Mouse (Mus musculus) retina, postnatal 1 day (tissue): ENCODE data around the gene Eml4.

ENCODE experiments used
- DNase-seq: peaks from one replicate; pipeline ENCODE4 v3.0.0-alpha.2; 2012

The Eml4 gene

DNA sequence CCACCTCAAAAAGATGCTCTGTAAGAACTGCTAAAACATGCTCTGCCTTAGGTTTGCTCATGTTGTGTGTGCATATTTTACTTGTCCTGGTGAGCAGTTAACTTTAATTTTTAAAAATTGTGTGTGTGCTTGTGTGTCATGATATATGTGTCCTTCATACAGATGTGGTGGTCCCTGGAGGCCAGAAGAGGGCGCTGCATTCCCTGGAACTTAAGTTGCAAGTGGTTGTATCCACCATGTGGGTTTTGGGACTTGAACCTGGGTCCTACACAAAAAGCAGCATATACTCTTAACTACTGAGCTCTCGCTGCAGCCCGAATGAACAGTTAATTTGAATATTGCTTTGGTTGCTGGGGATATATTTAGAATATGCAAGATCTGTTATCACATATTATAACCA lies 36.4 kb downstream of the Eml4 start:
- DNase-seq = no peak

- DNase-seq = no peak
Observed at GRCm38 (mm10) chr17:83394013-83394412, 43.3 kb downstream of the Eml4 start.

- DNase-seq = no peak
Observed at GRCm38 (mm10) chr17:83397571-83398100, 46.9 kb downstream of the Eml4 start.

GRCm38 (mm10) chr17:83398756-83399155 lies 48.0 kb downstream of the Eml4 start:
- DNase-seq = no peak

GRCm38 (mm10) chr17:83430607-83431006 lies 79.9 kb downstream of the Eml4 start:
- no peak for DNase-seq

- DNase-seq = no peak
Observed at GRCm38 (mm10) chr17:83443406-83443805, 92.7 kb downstream of the Eml4 start.

- no peak for DNase-seq
Observed at GRCm38 (mm10) chr17:83449583-83449982, 98.9 kb downstream of the Eml4 start.

DNA sequence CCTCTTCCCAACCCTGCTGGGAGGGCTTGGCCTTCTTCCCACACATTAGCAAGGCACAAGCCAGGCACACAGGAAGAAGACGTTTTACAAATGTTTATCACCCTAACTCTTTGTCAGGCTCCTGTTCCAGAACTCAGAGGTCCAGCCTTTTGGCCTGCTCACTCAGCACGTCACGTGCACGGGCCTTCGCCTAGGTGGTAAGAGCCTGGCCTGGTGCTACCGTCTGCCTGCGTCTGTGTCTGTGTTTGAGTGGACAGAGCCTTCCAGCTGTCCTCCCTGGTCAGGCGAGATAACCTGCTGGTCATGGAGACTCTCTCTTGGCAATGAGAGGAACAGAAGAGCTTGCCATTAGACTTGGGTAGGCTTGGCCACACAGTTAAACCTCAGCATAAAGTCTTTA lies 100.6 kb downstream of the Eml4 start:
- DNase-seq = no peak

- no peak for DNase-seq
Observed at GRCm38 (mm10) chr17:83451796-83452195, 101.1 kb downstream of the Eml4 start.

DNA sequence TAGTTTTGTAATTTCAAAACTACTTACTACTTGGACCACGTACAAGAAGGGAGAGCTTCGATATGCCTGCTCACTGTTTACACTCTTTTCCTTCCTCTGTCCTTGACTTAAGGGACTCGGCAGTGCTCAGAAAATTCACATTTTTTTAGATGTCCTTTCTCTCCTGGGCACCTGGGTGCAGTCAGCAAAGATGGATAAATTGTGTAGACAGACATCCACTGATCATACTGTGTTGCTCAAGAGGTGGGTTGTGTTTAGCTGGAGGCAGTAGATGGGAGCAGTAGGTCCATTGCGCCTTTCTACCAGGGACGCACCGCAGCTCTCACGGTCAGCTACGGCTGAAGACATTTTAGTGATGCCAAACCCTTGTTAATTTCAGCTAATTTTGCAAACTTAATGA lies 101.7 kb downstream of the Eml4 start:
- no peak for DNase-seq

GRCm38 (mm10) chr17:83453587-83453986 lies 102.9 kb downstream of the Eml4 start:
- DNase-seq = no peak

DNA sequence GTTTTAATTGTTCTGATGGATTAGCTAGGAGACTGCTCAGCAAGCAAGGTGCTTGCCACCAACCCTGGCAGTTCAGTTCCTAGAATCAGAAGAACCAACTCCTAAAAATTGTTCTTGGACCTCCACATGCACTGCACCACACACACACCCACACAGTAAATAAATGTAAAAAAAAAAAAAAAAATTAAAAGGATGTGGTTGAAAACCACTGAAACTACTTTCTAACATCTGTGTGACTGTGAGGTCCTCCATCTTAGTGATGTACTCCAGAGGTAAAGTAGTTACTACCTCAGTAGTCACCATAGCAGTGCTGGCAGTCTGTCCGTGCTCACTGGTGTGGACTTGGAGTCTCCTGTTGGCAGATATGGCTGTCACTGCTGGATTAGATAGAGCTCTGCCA lies 106.5 kb downstream of the Eml4 start:
- DNase-seq = no peak

- DNase-seq = no peak
Observed at GRCm38 (mm10) chr17:83465969-83466368, 115.2 kb downstream of the Eml4 start.

DNA sequence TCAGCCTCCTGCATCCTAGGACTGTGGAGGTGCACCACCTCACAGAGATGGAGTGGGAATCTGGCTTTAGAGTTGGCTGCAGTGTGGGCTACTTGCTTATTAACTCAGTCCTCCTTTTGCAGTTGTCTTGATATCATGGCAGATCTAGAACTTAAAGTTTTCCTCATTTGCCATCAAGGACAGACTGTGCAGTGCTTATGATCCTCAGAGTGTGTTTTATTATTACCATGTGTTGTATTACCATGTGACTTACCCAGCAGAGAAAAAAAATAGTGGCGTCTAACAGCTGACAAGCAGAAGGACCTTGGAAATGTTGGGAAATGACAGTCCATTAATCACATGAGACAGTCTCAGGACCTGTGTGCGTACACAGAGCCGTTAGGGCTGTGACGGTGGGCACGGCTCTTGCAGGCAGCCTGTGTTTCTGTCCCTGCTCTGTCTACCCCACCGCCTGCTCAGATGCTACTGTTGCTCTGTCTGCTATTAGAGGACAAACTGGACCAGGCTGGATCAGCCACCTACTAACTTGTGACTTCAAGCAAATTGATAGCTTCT lies 116.0 kb downstream of the Eml4 start:
- DNase-seq = no peak

DNA sequence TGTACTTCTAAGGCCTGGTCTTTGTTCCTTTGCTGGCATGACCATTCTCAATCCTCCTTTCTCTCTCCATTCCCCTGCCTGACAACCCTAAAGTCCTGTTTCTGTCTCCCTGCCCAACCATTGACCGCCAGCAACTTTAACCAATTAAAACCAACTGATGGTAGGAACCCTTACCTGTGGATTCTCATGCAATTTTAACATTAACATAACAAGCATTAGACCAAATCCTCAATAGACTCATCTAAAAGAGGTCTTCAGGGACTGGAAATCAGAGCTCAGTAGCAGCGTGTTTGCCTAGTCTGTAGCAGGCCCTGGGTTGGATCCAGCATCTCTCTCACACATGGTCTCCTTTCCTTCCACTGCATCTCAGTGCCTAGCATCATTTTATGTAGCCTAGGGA lies 118.9 kb downstream of the Eml4 start:
- no peak for DNase-seq

GRCm38 (mm10) chr17:83477089-83477488 lies 126.4 kb downstream of the Eml4 start:
- no peak for DNase-seq

DNA sequence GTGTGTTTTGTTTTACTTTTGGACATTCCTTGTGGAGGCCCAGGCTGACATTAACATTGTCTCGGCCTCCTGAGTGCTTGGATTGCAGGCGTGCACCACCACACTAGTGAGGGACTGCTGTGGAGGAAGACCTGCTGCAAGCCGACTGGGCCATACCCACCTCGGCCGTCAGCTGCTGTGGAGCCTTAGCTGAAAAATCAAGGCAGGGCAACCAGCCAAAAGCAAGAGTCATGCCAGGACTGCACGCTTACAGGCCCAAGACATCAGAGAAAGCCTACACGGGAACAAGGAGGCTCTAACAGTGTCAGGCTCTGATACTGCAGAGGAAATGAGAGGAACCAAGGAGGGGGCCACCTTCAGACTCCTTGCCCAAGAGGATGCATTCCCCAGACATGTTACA lies 130.8 kb downstream of the Eml4 start:
- DNase-seq = no peak

DNA sequence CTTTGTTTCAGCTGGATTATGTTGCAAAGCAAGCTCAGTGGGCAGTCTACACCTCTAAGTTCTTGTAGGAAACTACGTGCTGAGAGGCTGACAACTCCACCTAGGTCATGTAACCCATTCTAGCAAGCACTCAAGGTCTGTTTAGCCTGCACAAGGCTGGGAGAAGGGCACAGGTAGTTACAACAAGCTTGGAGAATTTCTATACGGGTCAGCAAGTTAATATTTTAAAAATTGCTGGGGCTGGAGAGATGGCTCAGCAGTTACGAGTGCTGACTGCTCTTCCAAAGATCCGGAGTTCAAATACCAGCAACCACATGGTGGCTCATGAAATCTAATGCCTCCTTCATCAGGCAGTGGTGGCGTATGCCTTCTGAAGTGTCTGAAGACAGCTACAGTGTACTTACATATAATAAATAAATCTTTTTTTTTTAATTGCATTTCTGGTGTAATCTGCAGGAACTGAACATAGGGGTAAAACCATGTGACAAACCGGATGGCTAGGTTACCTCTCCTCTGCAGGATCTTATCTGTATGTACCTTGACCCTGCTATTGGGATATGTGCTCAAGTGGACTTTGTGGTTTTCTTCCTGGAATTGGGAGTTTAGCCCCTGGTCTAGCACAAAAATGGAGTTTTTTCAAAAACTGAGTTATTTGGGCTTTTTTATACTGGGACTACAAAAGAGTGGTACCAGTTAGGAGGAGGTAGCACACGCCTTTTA lies 132.2 kb downstream of the Eml4 start:
- no peak for DNase-seq

GRCm38 (mm10) chr17:83483784-83484183 lies 133.1 kb downstream of the Eml4 start:
- no peak for DNase-seq

GRCm38 (mm10) chr17:83487762-83488161 lies 137.0 kb downstream of the Eml4 start:
- peak; percentile 67 for DNase-seq

GRCm38 (mm10) chr17:83498889-83499288 lies 148.2 kb downstream of the Eml4 start:
- DNase-seq = no peak

- DNase-seq = no peak
Observed at GRCm38 (mm10) chr17:83499692-83500091, 149.0 kb downstream of the Eml4 start.

GRCm38 (mm10) chr17:83503693-83504092 lies 153.0 kb downstream of the Eml4 start:
- DNase-seq = no peak

DNA sequence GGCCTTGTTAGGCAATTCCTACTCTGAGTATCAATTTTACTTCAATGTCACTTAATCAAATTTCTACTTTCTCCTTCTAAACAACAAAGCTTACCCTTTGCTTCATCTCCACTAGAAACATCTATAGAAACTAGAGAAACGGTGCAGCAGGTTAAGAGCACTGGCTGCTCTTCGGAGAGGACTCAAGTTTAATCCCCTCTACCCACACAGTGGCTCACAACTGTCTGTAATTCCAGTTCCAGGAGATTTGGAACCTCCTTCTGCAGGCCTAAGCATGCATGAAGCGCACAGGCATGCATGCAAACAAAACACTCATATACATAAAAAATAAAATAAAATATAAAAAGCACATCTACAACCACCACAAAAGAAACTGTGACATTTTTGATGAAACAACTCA lies 161.4 kb downstream of the Eml4 start:
- no peak for DNase-seq
